Mouse (Mus musculus): ENCODE measurements around the gene Gm5862.
"Not testable (repeated sequence)": the region's sequence is repeated elsewhere in the genome, so short reads cannot be mapped to it uniquely, and the experiment has no call there.

Gm5862 gene

GRCm38 (mm10) chr5:26022816-26023215, at the start of gene Gm5862:
TSS of gene Gm5862 (minus strand) at chr5:26022916.
- not testable (repeated sequence) for DNase-seq (ENCODE audit: low spot score in 2 of 2)

GRCm38 (mm10) chr5:26070716-26071115, 48.0 kb upstream of the Gm5862 start:
- DNase-seq (ENCODE audit: low spot score in 2 of 2) = no peak

DNA sequence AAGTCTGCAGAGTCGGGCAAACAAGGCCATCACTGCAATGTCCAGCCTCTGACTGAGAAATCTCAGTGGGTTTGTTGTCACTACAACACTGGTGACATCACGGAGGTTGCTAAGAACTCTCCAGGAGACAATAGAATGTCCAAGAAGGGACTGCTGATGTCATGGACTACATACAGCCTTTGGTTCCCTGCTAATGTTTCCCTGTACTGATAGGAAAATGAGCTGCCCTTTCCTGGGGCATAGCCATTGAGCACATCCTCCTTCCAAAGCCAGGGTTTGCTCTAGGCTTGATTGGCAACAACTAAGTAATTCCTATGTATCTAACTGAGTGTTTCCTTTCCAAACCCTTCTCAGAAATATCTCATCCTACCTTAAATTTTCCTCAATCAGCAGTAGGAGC, 35.8 kb upstream of the Gm5862 start, which contains the start of gene Gm7347:
Gene Gm7347, minus strand, starts transcription at position 101 of the 400 bp plus-strand sequence.
- not testable (repeated sequence) for DNase-seq (ENCODE audit: low spot score in 2 of 2)

DNA sequence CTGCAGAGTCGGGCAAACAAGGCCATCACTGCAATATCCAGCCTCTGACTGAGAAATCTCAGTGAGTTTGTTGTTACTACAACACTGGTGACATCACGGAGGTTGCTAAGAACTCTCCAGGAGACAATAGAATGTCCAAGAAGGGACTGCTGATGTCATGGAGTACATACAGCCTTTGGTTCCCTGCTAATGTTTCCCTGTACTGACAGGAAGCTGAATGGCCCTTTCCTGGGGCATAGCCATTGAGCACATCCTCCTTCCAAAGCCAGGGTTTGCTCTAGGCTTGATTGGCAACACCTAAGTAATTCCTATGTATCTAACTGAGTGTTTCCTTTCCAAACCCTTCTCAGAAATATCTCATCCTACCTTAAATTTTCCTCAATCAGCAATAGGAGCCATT, 16.7 kb upstream of the Gm5862 start, which contains the start of gene Speer4a:
Gene Speer4a, minus strand, starts transcription at position 101 of the 400 bp plus-strand sequence.
- DNase-seq (ENCODE audit: low spot score in 2 of 2) = not testable (repeated sequence)

GRCm38 (mm10) chr5:26007697-26008096, 15.0 kb downstream of the Gm5862 start:
- not testable (repeated sequence) for DNase-seq (ENCODE audit: low spot score in 2 of 2)

GRCm38 (mm10) chr5:26006937-26007695, 15.6 kb downstream of the Gm5862 start:
- DNase-seq (ENCODE audit: low spot score in 2 of 2) = not testable (repeated sequence)

- DNase-seq (ENCODE audit: low spot score in 2 of 2) = not testable (repeated sequence)
These were observed 18.0 kb downstream of the Gm5862 start, which contains the start of gene Gm1979 for GRCm38 (mm10) chr5:26004698-26005097. TSS of gene Gm1979 (minus strand) at chr5:26004798.

DNA sequence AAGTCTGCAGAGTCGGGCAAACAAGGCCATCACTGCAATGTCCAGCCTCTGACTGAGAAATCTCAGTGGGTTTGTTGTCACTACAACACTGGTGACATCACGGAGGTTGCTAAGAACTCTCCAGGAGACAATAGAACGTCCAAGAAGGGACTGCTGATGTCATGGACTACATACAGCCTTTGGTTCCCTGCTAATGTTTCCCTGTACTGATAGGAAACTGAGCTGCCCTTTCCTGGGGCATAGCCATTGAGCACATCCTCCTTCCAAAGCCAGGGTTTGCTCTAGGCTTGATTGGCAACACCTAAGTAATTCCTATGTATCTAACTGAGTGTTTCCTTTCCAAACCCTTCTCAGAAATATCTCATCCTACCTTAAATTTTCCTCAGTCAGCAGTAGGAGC, 34.2 kb downstream of the Gm5862 start, which contains the start of gene Gm21698:
Gene Gm21698, minus strand, starts transcription at position 101 of the 400 bp plus-strand sequence.
- DNase-seq (ENCODE audit: low spot score in 2 of 2) = not testable (repeated sequence)

DNA sequence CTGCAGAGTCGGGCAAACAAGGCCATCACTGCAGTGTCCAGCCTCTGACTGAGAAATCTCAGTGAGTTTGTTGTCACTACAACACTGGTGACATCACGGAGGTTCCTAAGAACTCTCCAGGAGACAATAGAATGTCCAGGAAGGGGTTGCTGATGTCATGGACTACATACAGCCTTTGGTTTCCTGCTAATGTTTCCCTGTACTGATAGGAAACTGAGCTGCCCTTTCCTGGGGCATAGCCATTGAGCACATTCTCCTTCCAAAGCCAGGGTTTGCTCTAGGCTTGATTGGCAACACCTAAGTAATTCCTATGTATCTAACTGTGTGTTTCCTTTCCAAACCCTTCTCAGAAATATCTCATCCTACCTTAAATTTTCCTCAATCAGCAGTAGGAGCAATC, 50.2 kb downstream of the Gm5862 start, which contains the start of gene Gm21680:
Gene Gm21680, minus strand, starts transcription at position 101 of the 400 bp plus-strand sequence.
- not testable (repeated sequence) for DNase-seq (ENCODE audit: low spot score in 2 of 2)
